Mouse (Mus musculus): ENCODE measurements at regions not wholly inside any gene's neighbourhood (a gene's known extent, or its start where the extent isn't known, plus 50 kb on each side); places are given as distances from the start of the nearest gene placed in this dataset.

GRCm38 (mm10) chr15:67987941-67988340 is 1487.2 kb upstream of the Lrrc6 start:
- no peak for TF ChIP-seq CTCF (IDR thresholded peaks at IDR 0.05; ENCODE audit: low read depth)
- Histone ChIP-seq H3K9me3 (ENCODE audit: control insufficient read depth) (no peaks in the 10 kb centered on the region), H3K4me2 (replicated peaks; ENCODE audit: low read depth) (no peak overlapping the region), H3K36me3 (ENCODE audit: control insufficient read depth, insufficient read depth) (no peaks in the 10 kb centered on the region), H3K4me3 (ENCODE audit: low read depth, low read length) (no peak overlapping the region), H3K27ac (ENCODE audit: low read depth, low read length) (no peak overlapping the region), H3K4me1 (replicated peaks; ENCODE audit: control insufficient read depth, insufficient read depth, low read length) (no peaks in the 10 kb centered on the region), H3K27me3 (replicated peaks; ENCODE audit: control insufficient read depth, insufficient read depth, low read length) (no peaks in the 10 kb centered on the region), H3K9ac (ENCODE audit: low read depth, low read length) (no peak overlapping the region)
- 93% methylated on average over 4 of the region's 4 CpGs for WGBS
- ATAC-seq = no peak

GRCm38 (mm10) chr15:67983253-67983652 is 1482.5 kb upstream of the Lrrc6 start:
- no peak overlapping the region for H3K4me2 ChIP-seq (replicated peaks; ENCODE audit: low read depth)
- no peak overlapping the region for H3K27ac ChIP-seq (ENCODE audit: low read depth, low read length)
- no peaks in the 10 kb centered on the region for H3K9me3 ChIP-seq (ENCODE audit: control insufficient read depth)
- H3K9ac ChIP-seq (ENCODE audit: low read depth, low read length) = no peak overlapping the region
- no peak overlapping the region for H3K4me3 ChIP-seq (ENCODE audit: low read depth, low read length)
- no peak for ATAC-seq
- no peaks in the 10 kb centered on the region for H3K27me3 ChIP-seq (replicated peaks; ENCODE audit: control insufficient read depth, insufficient read depth, low read length)
- TF ChIP-seq CTCF (IDR thresholded peaks at IDR 0.05; ENCODE audit: low read depth) = peak; percentile 48
- no peaks in the 10 kb centered on the region for H3K4me1 ChIP-seq (replicated peaks; ENCODE audit: control insufficient read depth, insufficient read depth, low read length)
- WGBS = 19% methylated on average over 1 of the region's 1 CpGs
- no peaks in the 10 kb centered on the region for H3K36me3 ChIP-seq (ENCODE audit: control insufficient read depth, insufficient read depth)

DNA sequence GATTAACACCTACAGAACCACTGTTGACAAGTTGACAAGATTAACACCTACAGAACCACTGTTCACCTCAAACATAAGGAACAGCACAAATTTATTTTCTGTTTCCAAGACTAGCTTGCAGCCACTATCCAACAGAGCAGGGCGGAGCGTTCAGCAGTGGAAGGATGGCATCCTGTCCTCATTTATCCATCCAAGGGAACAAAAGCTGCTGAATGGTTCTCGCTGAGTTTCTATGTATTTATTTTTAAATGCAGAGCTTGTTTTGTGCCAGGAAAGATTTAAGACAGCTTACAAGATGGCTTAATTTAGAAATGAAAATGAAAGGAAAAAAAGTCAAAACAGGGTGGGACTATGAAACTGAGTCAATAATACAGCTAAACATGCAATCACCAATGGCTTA is 1481.2 kb upstream of the Lrrc6 start:
- Histone ChIP-seq H3K27ac (ENCODE audit: low read depth, low read length) (no peak overlapping the region), H3K27me3 (replicated peaks; ENCODE audit: control insufficient read depth, insufficient read depth, low read length) (no peaks in the 10 kb centered on the region), H3K4me3 (ENCODE audit: low read depth, low read length) (no peak overlapping the region), H3K4me2 (replicated peaks; ENCODE audit: low read depth) (no peak overlapping the region), H3K9me3 (ENCODE audit: control insufficient read depth) (no peaks in the 10 kb centered on the region), H3K9ac (ENCODE audit: low read depth, low read length) (no peak overlapping the region), H3K4me1 (replicated peaks; ENCODE audit: control insufficient read depth, insufficient read depth, low read length) (no peaks in the 10 kb centered on the region), H3K36me3 (ENCODE audit: control insufficient read depth, insufficient read depth) (no peaks in the 10 kb centered on the region)
- no peak for TF ChIP-seq CTCF (IDR thresholded peaks at IDR 0.05; ENCODE audit: low read depth)
- no peak for ATAC-seq
- WGBS = 92% methylated on average over 3 of the region's 3 CpGs

GRCm38 (mm10) chr15:67979451-67979850 is 1478.7 kb upstream of the Lrrc6 start:
- Histone ChIP-seq H3K4me3 (ENCODE audit: low read depth, low read length) (no peak overlapping the region), H3K36me3 (ENCODE audit: control insufficient read depth, insufficient read depth) (no peaks in the 10 kb centered on the region), H3K4me2 (replicated peaks; ENCODE audit: low read depth) (no peak overlapping the region), H3K9ac (ENCODE audit: low read depth, low read length) (no peak overlapping the region), H3K27ac (ENCODE audit: low read depth, low read length) (no peak overlapping the region), H3K4me1 (replicated peaks; ENCODE audit: control insufficient read depth, insufficient read depth, low read length) (no peaks in the 10 kb centered on the region), H3K27me3 (replicated peaks; ENCODE audit: control insufficient read depth, insufficient read depth, low read length) (no peaks in the 10 kb centered on the region), H3K9me3 (ENCODE audit: control insufficient read depth) (no peaks in the 10 kb centered on the region)
- no peak for TF ChIP-seq CTCF (IDR thresholded peaks at IDR 0.05; ENCODE audit: low read depth)
- no peak for ATAC-seq
- 82% methylated on average over 3 of the region's 3 CpGs for WGBS

DNA sequence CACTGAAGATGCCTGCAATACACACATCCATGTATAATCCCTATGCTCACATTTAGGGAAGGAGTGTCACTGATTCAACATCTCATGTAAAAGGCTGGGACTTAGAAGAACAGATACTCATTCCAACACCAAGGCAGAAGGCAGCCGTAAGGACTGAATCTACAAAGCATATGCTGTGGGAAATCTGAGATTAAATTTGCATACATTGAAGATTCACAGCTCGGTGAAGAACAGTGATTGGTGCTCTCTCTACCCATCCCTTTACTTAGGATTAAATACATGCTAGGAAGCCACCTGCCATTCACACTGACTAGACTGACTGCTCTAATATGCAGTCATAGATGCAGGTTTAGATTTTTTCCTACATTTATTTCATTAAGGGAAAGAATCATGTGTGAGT is 1476.5 kb upstream of the Lrrc6 start:
- H3K27ac ChIP-seq (ENCODE audit: low read depth, low read length) = no peak overlapping the region
- H3K4me3 ChIP-seq (ENCODE audit: low read depth, low read length) = no peak overlapping the region
- H3K4me2 ChIP-seq (replicated peaks; ENCODE audit: low read depth) = no peak overlapping the region
- no peaks in the 10 kb centered on the region for H3K27me3 ChIP-seq (replicated peaks; ENCODE audit: control insufficient read depth, insufficient read depth, low read length)
- H3K36me3 ChIP-seq (ENCODE audit: control insufficient read depth, insufficient read depth) = no peaks in the 10 kb centered on the region
- no peak for ATAC-seq
- no peak for TF ChIP-seq CTCF (IDR thresholded peaks at IDR 0.05; ENCODE audit: low read depth)
- no peak overlapping the region for H3K9ac ChIP-seq (ENCODE audit: low read depth, low read length)
- H3K4me1 ChIP-seq (replicated peaks; ENCODE audit: control insufficient read depth, insufficient read depth, low read length) = no peaks in the 10 kb centered on the region
- H3K9me3 ChIP-seq (ENCODE audit: control insufficient read depth) = no peaks in the 10 kb centered on the region
- 89% methylated on average over 2 of the region's 2 CpGs for WGBS

GRCm38 (mm10) chr15:67971998-67972397 is 1471.3 kb upstream of the Lrrc6 start:
- Histone ChIP-seq H3K4me1 (replicated peaks; ENCODE audit: control insufficient read depth, insufficient read depth, low read length) (no peaks in the 10 kb centered on the region), H3K36me3 (ENCODE audit: control insufficient read depth, insufficient read depth) (no peaks in the 10 kb centered on the region), H3K4me3 (ENCODE audit: low read depth, low read length) (no peak overlapping the region), H3K4me2 (replicated peaks; ENCODE audit: low read depth) (no peak overlapping the region), H3K9me3 (ENCODE audit: control insufficient read depth) (no peaks in the 10 kb centered on the region), H3K27me3 (replicated peaks; ENCODE audit: control insufficient read depth, insufficient read depth, low read length) (no peaks in the 10 kb centered on the region), H3K9ac (ENCODE audit: low read depth, low read length) (no peak overlapping the region), H3K27ac (ENCODE audit: low read depth, low read length) (no peak overlapping the region)
- TF ChIP-seq CTCF (IDR thresholded peaks at IDR 0.05; ENCODE audit: low read depth) = no peak
- 46% methylated on average over 3 of the region's 3 CpGs for WGBS
- no peak for ATAC-seq

- Histone ChIP-seq H3K9me3 (ENCODE audit: control insufficient read depth) (no peaks in the 10 kb centered on the region), H3K9ac (ENCODE audit: low read depth, low read length) (no peak overlapping the region), H3K36me3 (ENCODE audit: control insufficient read depth, insufficient read depth) (no peaks in the 10 kb centered on the region), H3K4me1 (replicated peaks; ENCODE audit: control insufficient read depth, insufficient read depth, low read length) (no peaks in the 10 kb centered on the region), H3K4me3 (ENCODE audit: low read depth, low read length) (no peak overlapping the region), H3K27ac (ENCODE audit: low read depth, low read length) (no peak overlapping the region), H3K4me2 (replicated peaks; ENCODE audit: low read depth) (no peak overlapping the region), H3K27me3 (replicated peaks; ENCODE audit: control insufficient read depth, insufficient read depth, low read length) (no peaks in the 10 kb centered on the region)
- 72% methylated on average over 2 of the region's 2 CpGs for WGBS
- no peak for TF ChIP-seq CTCF (IDR thresholded peaks at IDR 0.05; ENCODE audit: low read depth)
- ATAC-seq = no peak
These were observed 1453.5 kb upstream of the Lrrc6 start for GRCm38 (mm10) chr15:67954216-67954615.
